Mouse (Mus musculus): Measurements from ENCODE around the gene Sec14l2. TPM values are rescaled to one million over a fixed set of nuclear protein-coding genes. Genes with fewer than 3 reads are reported as not detected.
A peak's percentile ranks its signal among the peaks of the same experiment; 100 is the strongest.

Sec14l2 gene
- 4.4 and 5.8 TPM in 2 replicates for total RNA-seq (2014; rRNA removed)
- polyA plus RNA-seq (2015; fragmentation: Nextera tagmentation; extraction: Ambion mirVana), result 2.9 and 3.4 TPM in 2 replicates

DNA sequence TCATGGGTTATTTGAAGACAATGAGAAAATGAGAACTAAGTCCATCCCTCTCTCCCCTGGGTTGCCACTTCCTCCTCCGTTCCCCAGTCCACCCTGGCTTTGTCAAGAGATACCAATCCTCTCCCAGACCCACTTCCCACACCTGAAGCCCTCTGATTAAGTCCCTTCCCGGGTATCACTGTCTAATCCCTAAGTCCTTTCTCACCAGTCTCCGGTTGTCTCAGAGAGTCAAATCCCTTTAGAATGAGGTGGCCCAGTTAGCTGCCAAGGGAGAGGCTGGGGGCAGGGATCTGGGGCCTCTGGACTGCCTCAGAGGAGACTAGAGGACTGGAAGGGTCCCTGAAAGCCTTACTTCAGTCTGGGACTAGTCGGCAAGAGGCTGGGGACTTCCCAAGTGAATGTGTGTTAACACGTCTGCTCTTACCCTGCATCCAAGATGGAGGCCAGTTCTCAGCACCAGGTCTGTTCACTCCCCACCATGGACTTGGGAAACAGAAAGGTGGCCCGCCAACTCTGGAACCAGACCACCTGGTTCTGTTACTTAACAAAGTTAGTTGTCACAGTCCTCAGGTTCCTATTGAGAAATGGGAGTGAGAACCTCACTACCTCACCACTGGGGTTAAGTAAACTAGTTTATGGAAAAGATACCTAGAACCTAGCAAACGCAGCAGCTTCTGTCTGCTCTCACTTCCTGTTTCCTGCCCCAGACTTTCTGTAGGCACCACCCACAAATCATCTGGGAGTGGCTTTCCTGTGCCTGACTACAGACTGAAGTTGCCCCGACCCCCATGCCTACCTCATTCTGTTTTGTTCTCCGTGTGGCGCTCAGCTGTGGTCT, at the start of gene Sec14l2:
Sec14l2 (minus strand) TSS at position 674 of the 838 bp plus-strand sequence.
- Histone ChIP-seq H3K27ac (ENCODE audit: low read depth, low read length) (no peak within 1 kb of the TSS), H3K27me3 (ENCODE audit: insufficient read depth, low read length) (no peaks in the 10 kb centered on the region; the same call in 1 of the 2 replicates), H3K9ac (no peak within 1 kb of the TSS), H3K4me1 (ENCODE audit: insufficient read depth) (peaks cover 5% of the 10 kb centered on the region), H3K4me3 (ENCODE audit: low read depth, low read length) (no peak within 1 kb of the TSS), H3K36me3 (ENCODE audit: insufficient read depth) (no peaks in the 10 kb centered on the region), H3K4me2 (ENCODE audit: low read depth) (no peak within 1 kb of the TSS), H3K9me3 (ENCODE audit: low read length) (0 out of 2 replicates have a peak, but pooled peaks cover 4% of the 10 kb centered on the region)
- no peak for TF ChIP-seq CTCF (IDR thresholded peaks at IDR 0.05; ENCODE audit: low read depth)
- DNase-seq (no peak), ATAC-seq (no peak)
- 63% methylated on average over 10 of the region's 10 CpGs for WGBS

DNA sequence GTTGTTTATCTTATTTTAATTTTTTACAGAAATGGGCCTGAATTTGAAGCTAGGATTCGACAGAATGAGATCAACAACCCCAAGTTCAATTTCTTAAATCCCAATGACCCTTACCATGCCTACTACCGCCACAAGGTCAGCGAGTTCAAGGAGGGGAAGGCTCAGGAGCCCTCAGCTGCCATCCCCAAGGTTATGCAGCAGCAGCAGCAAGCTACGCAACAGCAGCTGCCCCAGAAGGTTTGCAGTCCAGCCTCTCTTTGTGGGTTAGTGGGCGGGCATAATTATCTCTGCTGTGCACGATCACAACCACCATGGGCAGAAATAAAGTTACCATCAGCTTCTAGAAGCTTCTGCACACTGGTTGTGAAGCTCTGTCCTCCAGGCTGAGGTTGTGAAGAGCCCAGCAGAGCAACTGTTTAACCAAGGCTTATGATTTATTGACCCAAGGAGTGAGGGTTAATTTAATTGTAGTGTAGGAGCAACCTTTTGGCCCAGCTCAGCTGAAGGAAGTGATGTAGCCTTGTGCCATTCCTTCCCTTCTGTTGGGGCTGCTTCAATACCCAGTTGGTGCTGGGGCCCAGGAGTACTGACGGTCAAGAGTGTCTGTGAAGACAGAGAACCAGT, 43.4 kb upstream of the Sec14l2 start:
- H3K4me3 ChIP-seq (ENCODE audit: low read depth, low read length), result no peak overlapping the region
- H3K4me1 ChIP-seq (ENCODE audit: insufficient read depth), result peaks cover 8% of the 10 kb centered on the region; the same call in 1 of the 2 replicates
- ATAC-seq (no peak), DNase-seq (no peak)
- no peak overlapping the region for H3K27ac ChIP-seq (ENCODE audit: low read depth, low read length)
- H3K9me3 ChIP-seq (ENCODE audit: low read length), result no peaks in the 10 kb centered on the region
- H3K9ac ChIP-seq, result no peak overlapping the region
- WGBS, result 89% methylated on average over 7 of the region's 7 CpGs
- TF ChIP-seq CTCF (IDR thresholded peaks at IDR 0.05; ENCODE audit: low read depth), result no peak
- no peaks in the 10 kb centered on the region for H3K27me3 ChIP-seq (ENCODE audit: insufficient read depth, low read length)
- peaks cover 92% of the 10 kb centered on the region for H3K36me3 ChIP-seq (ENCODE audit: insufficient read depth)
- no peak overlapping the region for H3K4me2 ChIP-seq (ENCODE audit: low read depth)

DNA sequence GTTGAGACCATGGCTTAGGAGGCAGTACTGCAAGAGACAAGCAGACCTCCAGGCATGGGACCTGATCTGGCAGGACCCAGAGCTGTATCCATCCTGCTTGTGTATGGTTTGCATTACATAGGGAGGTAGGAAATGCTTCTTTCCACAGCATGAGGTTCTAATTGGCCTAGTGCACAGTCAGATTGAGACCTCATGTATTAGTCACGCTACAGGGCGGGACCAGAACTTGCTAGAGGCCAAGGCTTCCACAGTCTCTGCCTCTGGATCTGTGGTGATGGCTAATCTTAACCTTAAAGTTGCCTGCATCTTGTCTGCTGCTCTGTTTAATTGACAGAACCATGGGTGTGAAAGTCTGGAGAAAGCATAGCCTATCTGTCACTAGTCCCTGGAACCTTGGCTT, 41.5 kb upstream of the Sec14l2 start:
- Histone ChIP-seq H3K27me3 (ENCODE audit: insufficient read depth, low read length) (no peaks in the 10 kb centered on the region), H3K4me3 (ENCODE audit: low read depth, low read length) (no peak overlapping the region), H3K9ac (0 out of 2 replicates have a peak overlapping the region, but pooled peaks have one; percentile 3), H3K36me3 (ENCODE audit: insufficient read depth) (peaks cover 78% of the 10 kb centered on the region), H3K4me2 (ENCODE audit: low read depth) (no peak overlapping the region), H3K27ac (ENCODE audit: low read depth, low read length) (no peak overlapping the region), H3K4me1 (ENCODE audit: insufficient read depth) (peaks cover 17% of the 10 kb centered on the region), H3K9me3 (ENCODE audit: low read length) (no peaks in the 10 kb centered on the region)
- DNase-seq (no peak), ATAC-seq (no peak)
- 98% methylated on average over 2 of the region's 2 CpGs for WGBS
- TF ChIP-seq CTCF (IDR thresholded peaks at IDR 0.05; ENCODE audit: low read depth), result no peak

DNA sequence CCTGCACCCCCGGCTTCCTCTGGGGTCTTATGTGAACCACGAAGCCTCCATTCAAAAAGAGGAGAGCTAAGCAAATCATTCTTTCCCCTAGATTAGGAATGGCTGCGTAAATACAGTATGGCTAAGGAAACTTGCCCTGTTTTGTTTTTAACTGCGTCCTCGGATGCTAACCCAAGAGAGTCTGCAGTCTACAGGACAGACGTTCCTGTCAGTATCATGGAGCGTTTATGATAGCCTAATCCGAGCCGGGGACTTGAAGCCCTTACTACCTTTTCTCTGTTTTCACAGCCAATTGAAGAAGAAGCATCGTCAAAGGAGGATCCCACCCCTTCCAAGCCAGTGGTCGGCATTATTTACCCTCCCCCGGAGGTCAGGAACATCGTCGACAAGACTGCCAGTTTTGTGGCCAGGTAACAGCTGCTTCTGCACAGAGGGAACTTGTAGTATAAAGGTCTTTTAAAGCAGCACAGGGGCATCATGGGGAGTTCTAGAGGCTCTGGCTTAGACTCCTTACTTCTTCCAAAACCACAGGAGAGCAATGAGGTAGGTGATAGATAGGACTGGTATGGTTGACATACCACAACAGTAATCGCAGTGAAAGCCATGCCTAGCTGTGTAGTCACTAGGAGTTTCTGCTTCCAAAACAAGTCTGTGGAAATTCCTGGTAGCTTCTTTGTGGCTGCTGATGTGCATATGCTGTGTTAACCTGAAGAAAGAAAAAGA, 37.7 kb upstream of the Sec14l2 start:
- 8% methylated on average over 15 of the region's 15 CpGs for WGBS

DNA sequence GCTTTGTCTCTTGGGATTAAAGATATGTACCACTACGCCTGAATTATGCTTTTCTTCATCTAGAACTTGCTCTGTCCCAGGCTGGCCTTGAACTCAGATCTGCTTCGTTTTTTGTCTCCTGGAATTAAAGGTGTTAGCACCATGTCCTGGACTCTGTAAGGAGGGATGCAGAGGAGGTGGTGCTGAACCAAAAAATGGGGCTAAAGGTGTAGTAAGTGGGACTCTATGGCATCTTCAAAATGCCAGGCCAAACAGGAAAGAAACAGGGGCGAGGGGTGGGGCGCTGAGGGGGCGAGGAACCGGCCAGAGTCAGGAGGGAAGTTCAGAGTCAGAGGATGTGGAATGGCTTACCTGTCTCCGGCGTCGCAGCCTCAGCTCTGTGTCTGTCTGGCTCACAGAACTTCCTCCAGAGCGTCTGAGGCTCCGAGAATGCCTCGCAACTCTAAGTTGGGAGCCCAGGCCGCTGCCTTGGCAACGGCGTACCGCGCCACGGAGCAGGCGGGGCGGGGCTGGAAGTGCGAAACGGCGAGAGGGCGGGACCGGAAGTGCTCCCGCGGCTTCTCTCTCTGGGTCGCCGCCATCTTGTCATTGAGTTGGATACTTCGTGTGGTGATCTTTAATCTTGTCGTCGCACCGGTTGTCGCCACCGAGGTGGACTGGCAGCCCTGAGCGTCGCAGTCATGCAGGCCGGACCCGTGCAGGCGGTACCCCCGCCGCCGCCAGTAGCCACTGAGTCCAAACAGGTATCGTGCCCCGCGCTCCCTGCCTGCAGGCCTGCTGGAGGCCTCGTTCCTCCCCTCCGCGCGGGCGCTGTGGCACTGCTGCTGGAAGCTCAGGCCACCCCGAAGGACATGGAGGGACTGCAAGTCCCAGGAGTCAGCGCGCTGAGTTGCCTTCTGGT, 36.8 kb upstream of the Sec14l2 start, which contains the start of the genes Ccdc157 and Sf3a1:
Ccdc157 (minus strand) TSS at position 486 of the 901 bp plus-strand sequence.
Sf3a1 (plus strand) TSS at position 543 of the 901 bp plus-strand sequence.
- WGBS, result 1% methylated on average over 54 of the region's 54 CpGs
- H3K27me3 ChIP-seq (ENCODE audit: insufficient read depth, low read length), result no peaks in the 10 kb centered on the region
- H3K9me3 ChIP-seq (ENCODE audit: low read length), result no peaks in the 10 kb centered on the region
- peak within 1 kb of the TSS; percentile 84 for H3K4me2 ChIP-seq (ENCODE audit: low read depth)
- H3K36me3 ChIP-seq (ENCODE audit: insufficient read depth), result peaks cover 35% of the 10 kb centered on the region
- H3K27ac ChIP-seq (ENCODE audit: low read depth, low read length), result peak within 1 kb of the TSS; percentile 97
- H3K4me1 ChIP-seq (ENCODE audit: insufficient read depth), result peaks cover 23% of the 10 kb centered on the region
- H3K4me3 ChIP-seq (ENCODE audit: low read depth, low read length), result peak within 1 kb of the TSS; percentile 84
- no peak for TF ChIP-seq CTCF (IDR thresholded peaks at IDR 0.05; ENCODE audit: low read depth)
- peak; percentile 96 for DNase-seq
- peak; percentile 99 for ATAC-seq
- peak within 1 kb of the TSS; percentile 91 for H3K9ac ChIP-seq

More for the DNA sequence above, 37.7 kb upstream of the Sec14l2 start:
- H3K4me3 ChIP-seq (ENCODE audit: low read depth, low read length), result peak overlapping the region; percentile 84
- no peak for TF ChIP-seq CTCF (IDR thresholded peaks at IDR 0.05; ENCODE audit: low read depth)
- H3K36me3 ChIP-seq (ENCODE audit: insufficient read depth), result peaks cover 44% of the 10 kb centered on the region
- H3K4me2 ChIP-seq (ENCODE audit: low read depth), result peak overlapping the region; percentile 84
- no peaks in the 10 kb centered on the region for H3K27me3 ChIP-seq (ENCODE audit: insufficient read depth, low read length)
- H3K27ac ChIP-seq (ENCODE audit: low read depth, low read length), result peak overlapping the region; percentile 97
- peaks cover 23% of the 10 kb centered on the region for H3K4me1 ChIP-seq (ENCODE audit: insufficient read depth)
- H3K9ac ChIP-seq, result peak overlapping the region; percentile 91
- no peak for DNase-seq
- no peaks in the 10 kb centered on the region for H3K9me3 ChIP-seq (ENCODE audit: low read length)
- ATAC-seq, result no peak

DNA sequence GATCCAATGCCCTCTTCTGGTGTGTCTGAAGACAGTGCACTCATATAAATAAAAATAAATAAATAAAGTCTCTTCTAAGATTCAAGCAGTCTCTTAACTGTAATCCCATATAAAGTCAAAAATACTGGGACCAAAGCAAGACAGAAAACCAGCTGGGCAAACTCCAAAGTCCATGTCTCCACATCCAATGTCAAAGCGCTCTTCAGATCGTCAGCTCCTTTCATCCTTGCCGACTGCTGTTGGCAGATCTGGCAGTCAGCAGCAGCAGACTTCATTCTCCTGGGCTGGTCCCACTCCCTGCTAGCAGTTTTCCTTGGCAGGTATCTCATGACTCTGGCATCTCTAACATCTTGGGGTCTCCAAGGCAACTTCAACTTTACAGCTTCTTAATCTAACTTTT, 35.5 kb upstream of the Sec14l2 start:
- Histone ChIP-seq H3K36me3 (ENCODE audit: insufficient read depth) (peaks cover 23% of the 10 kb centered on the region), H3K9ac (no peak overlapping the region), H3K4me2 (ENCODE audit: low read depth) (no peak overlapping the region), H3K4me1 (ENCODE audit: insufficient read depth) (peaks cover 20% of the 10 kb centered on the region; the same call in 1 of the 2 replicates), H3K4me3 (ENCODE audit: low read depth, low read length) (no peak overlapping the region), H3K9me3 (ENCODE audit: low read length) (no peaks in the 10 kb centered on the region), H3K27me3 (ENCODE audit: insufficient read depth, low read length) (no peaks in the 10 kb centered on the region), H3K27ac (ENCODE audit: low read depth, low read length) (no peak overlapping the region)
- WGBS, result 86% methylated on average over 3 of the region's 3 CpGs
- ATAC-seq (no peak), DNase-seq (no peak)
- no peak for TF ChIP-seq CTCF (IDR thresholded peaks at IDR 0.05; ENCODE audit: low read depth)
